Mouse (Mus musculus) left cerebral cortex, postnatal 14 days (tissue): Measurements from ENCODE around the gene 1700093K21Rik. TPM values are rescaled to one million over a fixed set of nuclear protein-coding genes. Genes with fewer than 3 reads are reported as not detected.

Source experiments
- microRNA-seq, 2 experiments: library from miRNA; unstranded; fragments of <30 nt; microRNA quantifications; one replicate each; pipeline ENCODE4 v1.2.0; 2022
- total RNA-seq, 2 experiments: library from RNA; stranded (reverse); gene quantifications; 2 replicates each; pipeline ENCODE4 v1.2.3; 2021

The 1700093K21Rik gene
- total RNA-seq, 2 experiments from 2014 or later = 0.34 to 0.51 TPM

Small RNA genes lying within 50 kb of the gene (microRNA-seq; reads per million reads assigned to microRNA genes)
- gene Gm47279 = 0 reads per million in 2 experiments

Other genes with a start within 250 kb of the 1700093K21Rik start
- gene Usp34, start 214.3 kb downstream of the 1700093K21Rik start, total RNA-seq = 100 to 1,000 TPM; 104 to 108 TPM
- 10 to 100 TPM; 39.0 to 40.9 TPM for gene Ahsa2, start 23.1 kb downstream of the 1700093K21Rik start, total RNA-seq
- 10 to 100 TPM; 47.2 to 50.8 TPM for gene 0610010F05Rik, start 112.5 kb upstream of the 1700093K21Rik start, total RNA-seq
- gene Pus10, start 144.5 kb upstream of the 1700093K21Rik start, total RNA-seq = 10 to 100 TPM; 12.1 to 13.4 TPM
- 10 to 100 TPM; 21.6 to 28.7 TPM for gene Pex13, start 144.8 kb upstream of the 1700093K21Rik start, total RNA-seq
- 1 to 10 TPM; 4.3 TPM for gene Rel, start 249.8 kb upstream of the 1700093K21Rik start, total RNA-seq